8 mouse cellular contexts compared by ENCODE assay signal in the genomic region with DNA sequence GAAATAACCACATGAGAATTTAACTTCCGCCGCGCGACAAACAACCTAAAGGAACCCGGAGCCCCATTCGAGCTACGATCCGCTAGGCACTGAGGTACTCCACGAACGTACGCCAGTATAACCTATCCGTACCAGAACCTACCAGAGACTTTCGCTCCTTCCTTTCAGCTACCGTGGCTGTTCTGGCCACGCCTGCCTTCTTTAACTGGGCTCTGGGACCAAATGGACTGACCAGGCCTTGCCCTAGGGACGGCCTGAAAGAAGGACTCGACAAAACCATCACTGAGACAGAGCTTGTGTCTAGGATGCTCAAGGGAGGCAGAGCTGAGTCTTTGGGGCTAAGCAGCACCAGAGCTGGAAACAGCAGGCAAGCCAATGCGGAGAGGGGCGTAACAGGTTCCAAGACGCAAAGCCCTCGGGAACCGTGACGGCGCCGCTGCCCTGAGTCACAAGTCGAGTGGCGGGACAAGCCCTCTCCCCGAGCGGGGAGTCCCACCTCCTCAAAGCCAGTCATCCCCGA. TPM values are rescaled to one million over a fixed set of nuclear protein-coding genes. Genes with fewer than 3 reads are reported as not detected.
DNase-seq lines count a peak whose midpoint lies in the region; ATAC-seq and TF ChIP-seq lines count a peak whose summit lies in the region.

No protein-coding gene starts in this region.

- under 1% methylated on average over 30 of the region's 30 CpGs for WGBS in forebrain, embryonic 11.5 days
- WGBS in limb, embryonic 15.5 days, result 1% methylated on average over 29 of the region's 30 CpGs
- 2% methylated on average over 30 of the region's 30 CpGs for WGBS in neural tube, embryonic 14.5 days

- no peaks in the 10 kb centered on the region for H3K36me3 ChIP-seq in forebrain, embryonic 11.5 days (ENCODE audit: control insufficient read depth, insufficient read depth, low read length)
- H3K36me3 ChIP-seq in limb, embryonic 15.5 days, result no peaks in the 10 kb centered on the region
- no peaks in the 10 kb centered on the region for H3K36me3 ChIP-seq in neural tube, embryonic 14.5 days (ENCODE audit: control insufficient read depth, insufficient read depth, low read length)

- peak overlapping the region; percentile 95 for H3K4me3 ChIP-seq in layer of hippocampus, adult 2 months
- H3K4me3 ChIP-seq in forebrain, embryonic 11.5 days (ENCODE audit: low read depth, low read length), result peak overlapping the region; percentile 63
- H3K4me3 ChIP-seq in limb, embryonic 15.5 days, result peak overlapping the region; percentile 74
- peak overlapping the region; percentile 67 for H3K4me3 ChIP-seq in neural tube, embryonic 14.5 days (ENCODE audit: low read depth, low read length)

- TF ChIP-seq CTCF in layer of hippocampus, adult 2 months (conservative IDR thresholded peaks at IDR 0.05), result no peak

- H3K9ac ChIP-seq in forebrain, embryonic 11.5 days (ENCODE audit: low read length), result peak overlapping the region; percentile 64
- peak overlapping the region; percentile 54 for H3K9ac ChIP-seq in limb, embryonic 15.5 days
- peak overlapping the region; percentile 72 for H3K9ac ChIP-seq in neural tube, embryonic 14.5 days (replicated peaks; ENCODE audit: low read depth, low read length)

- no peaks in the 10 kb centered on the region for H3K9me3 ChIP-seq in forebrain, embryonic 11.5 days (ENCODE audit: control insufficient read depth, low read length)
- H3K9me3 ChIP-seq in limb, embryonic 15.5 days, result no peaks in the 10 kb centered on the region
- no peaks in the 10 kb centered on the region for H3K9me3 ChIP-seq in neural tube, embryonic 14.5 days (ENCODE audit: control insufficient read depth, low read length)

- peaks cover 9% of the 10 kb centered on the region for H3K27me3 ChIP-seq in forebrain, embryonic 11.5 days (ENCODE audit: control insufficient read depth, insufficient read depth, low read length)
- H3K27me3 ChIP-seq in limb, embryonic 15.5 days, result 0 out of 2 replicates have a peak, but pooled peaks cover 9% of the 10 kb centered on the region
- H3K27me3 ChIP-seq in neural tube, embryonic 14.5 days (ENCODE audit: control insufficient read depth, insufficient read depth, low read length), result 0 out of 2 replicates have a peak, but pooled peaks cover 3% of the 10 kb centered on the region

- no peak for ATAC-seq in forebrain, embryonic 11.5 days (replicated peaks; ENCODE audit: low FRiP score)
- peak; percentile 7; the same call in 1 of the 2 replicates for ATAC-seq in limb, embryonic 15.5 days (ENCODE audit: insufficient number of reproducible peaks, low FRiP score, low TSS enrichment, low read depth)
- no peak for ATAC-seq in neural tube, embryonic 14.5 days (ENCODE audit: low read depth)

- peak overlapping the region; percentile 90 for H3K27ac ChIP-seq in layer of hippocampus, adult 2 months
- H3K27ac ChIP-seq in forebrain, embryonic 11.5 days (ENCODE audit: low read depth, low read length), result 0 out of 2 replicates have a peak overlapping the region, but pooled peaks have one; percentile 20
- peak overlapping the region; percentile 81 for H3K27ac ChIP-seq in limb, embryonic 15.5 days
- peak overlapping the region; percentile 60; the same call in 1 of the 2 replicates for H3K27ac ChIP-seq in neural tube, embryonic 14.5 days (ENCODE audit: low read depth, low read length)

- peak overlapping the region; percentile 63 for H3K4me2 ChIP-seq in forebrain, embryonic 11.5 days (ENCODE audit: low read depth, low read length, severe bottlenecking)
- peak overlapping the region; percentile 70 for H3K4me2 ChIP-seq in limb, embryonic 15.5 days
- H3K4me2 ChIP-seq in neural tube, embryonic 14.5 days (ENCODE audit: low read depth, low read length), result peak overlapping the region; percentile 90

- no peak for DNase-seq in layer of hippocampus, adult 2 months (ENCODE audit: low spot score in 2 of 2)
- DNase-seq in layer of hippocampus, postnatal 10 days (ENCODE audit: low spot score in 2 of 2), result no peak
- peak; percentile 47 for DNase-seq in NIH3T3 (ENCODE audit: low read depth)
- no peak for DNase-seq in forebrain, embryonic 11.5 days (ENCODE audit: low spot score)
- no peak for DNase-seq in adrenal gland, postnatal 25 days
- no peak for DNase-seq in layer of hippocampus, adult 8-10 months (ENCODE audit: low spot score in 2 of 2)

- peaks cover 12% of the 10 kb centered on the region for H3K4me1 ChIP-seq in forebrain, embryonic 11.5 days (replicated peaks; ENCODE audit: control insufficient read depth, insufficient read depth, low read length)
- H3K4me1 ChIP-seq in limb, embryonic 15.5 days, result peaks cover 38% of the 10 kb centered on the region
- H3K4me1 ChIP-seq in neural tube, embryonic 14.5 days (ENCODE audit: control insufficient read depth, insufficient read depth, low read length), result peaks cover 6% of the 10 kb centered on the region

RNA-seq across cellular contexts. Expression of gene Atg16l2, which starts 0.6 kb away (rescaled TPM):
- 10 to 100 TPM; 37.9 to 47.8 TPM for total RNA-seq in layer of hippocampus, adult 2 months (2021)
- 10 to 100 TPM; 42.3 to 50.3 TPM for total RNA-seq in layer of hippocampus, postnatal 10 days (2021)
- polyA plus RNA-seq in forebrain, embryonic 11.5 days (2014; fragmentation: Nextera tagmentation; extraction: Ambion mirVana), result 15.9 and 16.4 TPM in 2 replicates
- 17.1 and 19.4 TPM in 2 replicates for polyA plus RNA-seq in limb, embryonic 15.5 days (2015; fragmentation: Nextera tagmentation; extraction: Ambion mirVana)
- 17.2 and 28.8 TPM in 2 replicates for polyA plus RNA-seq in neural tube, embryonic 14.5 days (2014; fragmentation: Nextera tagmentation; extraction: Ambion mirVana)
- total RNA-seq in adrenal gland, postnatal 25 days (2021), result 23.5 and 26.7 TPM in 2 replicates
- 10 to 100 TPM; 45.2 to 54.5 (median 48.5) TPM for total RNA-seq in layer of hippocampus, adult 8-10 months (2022)

RNA-seq across cellular contexts. Expression of gene Stard10, which starts 15.5 kb away (rescaled TPM):
- total RNA-seq in layer of hippocampus, adult 2 months (2021), result 10 to 100 TPM; 23.6 to 24.6 TPM
- total RNA-seq in layer of hippocampus, postnatal 10 days (2021), result 10 to 100 TPM; 13.3 to 15.7 TPM
- 6.3 and 8.6 TPM in 2 replicates for polyA plus RNA-seq in forebrain, embryonic 11.5 days (2014; fragmentation: Nextera tagmentation; extraction: Ambion mirVana)
- 27.7 and 30.0 TPM in 2 replicates for polyA plus RNA-seq in limb, embryonic 15.5 days (2015; fragmentation: Nextera tagmentation; extraction: Ambion mirVana)
- 12.6 and 17.4 TPM in 2 replicates for polyA plus RNA-seq in neural tube, embryonic 14.5 days (2014; fragmentation: Nextera tagmentation; extraction: Ambion mirVana)
- 19.8 and 24.9 TPM in 2 replicates for total RNA-seq in adrenal gland, postnatal 25 days (2021)
- total RNA-seq in layer of hippocampus, adult 8-10 months (2022), result 10 to 100 TPM; 25.3 to 28.8 (median 27.2) TPM

RNA-seq across cellular contexts. Expression of gene Arap1, which starts 46.4 kb away (rescaled TPM):
- total RNA-seq in layer of hippocampus, adult 2 months (2021), result 10 to 100 TPM; 19.2 to 20.0 TPM
- total RNA-seq in layer of hippocampus, postnatal 10 days (2021), result 10 to 100 TPM; 19.1 to 24.0 TPM
- polyA plus RNA-seq in forebrain, embryonic 11.5 days (2014; fragmentation: Nextera tagmentation; extraction: Ambion mirVana), result 10.5 and 14.5 TPM in 2 replicates
- polyA plus RNA-seq in limb, embryonic 15.5 days (2015; fragmentation: Nextera tagmentation; extraction: Ambion mirVana), result 85.0 and 85.6 TPM in 2 replicates
- polyA plus RNA-seq in neural tube, embryonic 14.5 days (2014; fragmentation: Nextera tagmentation; extraction: Ambion mirVana), result 4.0 and 11.1 TPM in 2 replicates
- 26.8 and 40.2 TPM in 2 replicates for total RNA-seq in adrenal gland, postnatal 25 days (2021)
- total RNA-seq in layer of hippocampus, adult 8-10 months (2022), result 10 to 100 TPM; 18.0 to 32.8 (median 26.4) TPM

Comparison
In these comparisons a context has a peak if more than half of its experiments do, and no peak if none do; other contexts are left out.
1. H3K27ac ChIP-seq: peak in every context shown above with its lines; median percentile 90 in layer of hippocampus, adult 2 months; 81 in limb, embryonic 15.5 days; 60 in neural tube, embryonic 14.5 days; 20 in forebrain, embryonic 11.5 days.